Mouse (Mus musculus): ENCODE measurements around the gene Kif5a.

The Kif5a gene

GRCm38 (mm10) chr10:127266112-127267091, 3.3 kb upstream of the Kif5a start, which contains the start of gene Dctn2:
TSS of gene Dctn2 (plus strand) at chr10:127266368.
- DNase-seq (ENCODE audit: low read depth, low spot score): peak; percentile 99

DNA sequence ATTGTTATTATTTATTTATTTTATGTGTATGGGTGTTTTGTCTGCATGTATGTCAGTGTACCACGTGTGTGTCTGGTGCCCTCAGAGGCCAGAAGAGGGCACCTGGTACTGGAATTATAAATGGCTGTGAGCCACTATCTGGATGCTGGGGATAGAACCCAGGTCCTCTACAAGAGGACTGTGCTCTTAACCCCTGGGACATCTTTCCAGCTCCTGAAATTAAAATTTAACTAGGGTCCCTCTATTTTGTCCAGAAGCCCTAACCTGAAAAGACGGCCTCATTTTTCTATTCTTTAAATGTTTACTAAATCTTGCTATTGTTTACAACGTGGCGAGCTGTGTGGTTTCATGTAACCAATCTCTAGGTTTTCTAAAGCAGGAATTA, 2.6 kb upstream of the Kif5a start:
- DNase-seq (ENCODE audit: low read depth, low spot score): peak; percentile 56

DNA sequence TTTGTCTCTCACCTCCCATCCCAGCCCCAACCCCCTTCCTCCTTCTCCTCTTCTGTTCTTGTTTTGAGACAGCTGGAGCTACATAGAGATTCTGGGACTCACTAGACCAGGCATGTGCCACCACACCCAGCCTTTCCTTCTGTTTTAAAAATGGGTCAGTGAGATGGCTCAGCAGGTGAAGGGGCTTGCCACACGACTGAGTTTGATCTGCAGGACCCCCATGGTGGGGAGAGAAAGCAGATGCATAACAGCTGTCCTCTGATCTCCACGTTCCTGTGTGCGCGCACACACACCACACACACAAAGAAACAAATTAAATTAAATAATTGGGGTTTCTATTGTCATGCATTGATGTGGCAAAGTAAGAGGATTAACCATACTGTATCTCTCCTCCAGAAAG, 1.8 kb upstream of the Kif5a start:
- DNase-seq (ENCODE audit: low read depth, low spot score): no peak

DNA sequence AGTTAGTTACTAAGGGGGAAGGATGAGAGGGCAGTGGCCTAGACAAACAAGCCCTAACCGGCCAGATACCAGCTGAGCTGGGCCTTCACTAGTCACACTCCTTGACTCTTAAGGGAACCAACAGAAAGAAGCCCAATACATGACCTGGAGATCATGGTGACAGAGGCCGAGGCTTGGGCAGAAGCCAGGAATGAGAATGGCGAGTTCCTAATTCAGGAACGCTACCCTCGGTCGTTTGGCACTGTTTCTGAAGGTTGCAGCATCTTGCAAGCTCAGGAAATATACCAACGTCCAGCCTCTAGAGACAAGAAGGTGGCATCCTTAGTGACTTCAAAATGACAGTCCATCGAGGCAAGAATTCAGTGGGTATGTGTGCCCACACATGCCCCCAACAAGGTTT, 1.2 kb upstream of the Kif5a start:
- DNase-seq (ENCODE audit: low read depth, low spot score): no peak

DNA sequence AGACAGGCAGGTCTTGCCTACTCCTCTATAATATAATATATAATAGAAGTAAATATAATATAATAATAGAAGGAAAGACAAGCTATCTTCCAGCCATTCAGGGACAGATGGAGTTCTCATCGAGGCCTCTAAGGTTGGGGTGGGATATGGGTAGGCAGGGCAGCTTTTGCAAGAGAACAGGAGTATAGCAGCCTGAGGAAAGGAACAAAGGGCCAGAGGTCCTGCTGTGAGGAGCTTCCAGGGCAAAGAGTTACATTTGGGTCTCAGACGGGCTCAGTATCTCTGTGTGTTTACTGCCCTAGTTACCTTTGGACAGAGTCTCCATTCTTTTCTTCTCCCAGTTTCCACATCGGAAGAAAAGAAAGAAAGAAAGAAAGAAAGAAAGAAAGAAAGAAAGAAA, 483 bp upstream of the Kif5a start:
- DNase-seq (ENCODE audit: low read depth, low spot score): no peak

GRCm38 (mm10) chr10:127261706-127262547, 1.2 kb downstream of the Kif5a start:
- DNase-seq (ENCODE audit: low read depth, low spot score): peak; percentile 75

DNA sequence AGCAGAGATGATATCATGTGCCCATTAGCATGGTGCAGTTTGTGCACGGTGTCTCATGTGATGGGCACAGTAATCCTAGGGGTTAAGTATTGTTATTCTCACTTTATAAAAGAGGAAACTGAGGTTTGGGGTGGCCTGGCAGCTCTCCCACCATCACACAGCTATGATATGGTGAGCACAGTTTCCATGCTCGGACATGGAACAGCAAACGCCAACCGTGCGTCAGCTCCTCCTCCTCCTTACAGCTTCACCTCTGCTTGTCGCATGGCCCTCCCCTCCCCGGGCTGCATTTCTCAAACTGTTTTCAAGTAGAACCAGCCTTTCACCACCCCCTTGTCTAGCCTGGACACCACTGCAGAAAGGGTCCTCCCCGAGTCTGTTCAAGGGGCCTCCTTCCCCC, 4.7 kb downstream of the Kif5a start:
- peak; percentile 46 for DNase-seq (ENCODE audit: low read depth, low spot score)

DNA sequence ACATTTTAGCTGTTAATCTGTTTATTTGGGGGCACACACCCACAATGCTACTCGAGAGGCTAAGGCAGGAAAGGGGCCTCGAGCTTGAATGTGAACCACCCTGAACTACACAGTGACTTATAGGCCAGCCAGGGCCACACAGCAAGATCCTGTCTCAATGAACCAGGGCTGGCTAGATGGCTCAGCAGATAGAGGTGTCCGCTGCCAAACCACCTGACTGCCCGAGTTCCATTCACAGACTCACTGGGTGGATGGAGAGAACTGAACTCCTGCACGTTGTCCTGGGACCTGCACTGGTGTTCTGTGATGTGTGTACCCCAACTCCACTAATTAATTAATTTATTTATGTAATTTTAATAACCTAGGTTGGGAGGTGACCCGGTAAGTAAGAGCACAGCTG, 5.4 kb downstream of the Kif5a start:
- no peak for DNase-seq (ENCODE audit: low read depth, low spot score)

DNA sequence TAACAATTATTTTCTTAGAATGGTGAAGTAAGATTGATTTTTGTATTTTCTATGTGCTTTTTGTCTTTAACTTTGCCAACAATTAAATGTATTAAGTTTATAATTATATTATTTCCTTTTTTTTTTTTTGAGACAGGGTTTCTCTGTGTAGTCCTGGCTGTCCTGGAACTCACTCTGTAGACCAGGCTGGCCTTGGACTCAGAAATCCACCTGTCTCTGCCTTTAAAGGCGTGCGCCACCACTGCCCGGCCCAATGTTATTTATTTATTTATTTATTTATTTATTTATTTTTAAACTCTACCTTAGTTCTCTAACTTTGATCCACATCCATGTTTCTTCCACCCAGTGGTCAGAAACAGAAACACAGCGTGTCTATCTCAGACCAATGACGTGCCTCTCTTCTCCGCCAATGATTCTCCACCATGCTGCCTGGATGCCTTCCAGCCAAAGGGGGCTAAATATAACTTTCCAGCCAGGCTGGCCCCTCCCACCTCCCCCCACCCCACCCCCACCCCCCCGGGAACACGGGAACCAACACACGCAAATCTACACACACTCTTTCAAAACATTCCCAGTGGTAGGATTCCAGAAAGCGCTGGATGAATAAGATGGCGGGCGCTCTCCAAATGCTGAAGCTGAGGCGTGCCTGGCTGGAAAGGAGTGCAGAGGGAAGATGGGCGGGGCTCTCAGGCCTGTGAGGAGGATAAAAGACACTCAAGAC, 7.4 kb downstream of the Kif5a start:
- peak; percentile 69 for DNase-seq (ENCODE audit: low read depth, low spot score)

GRCm38 (mm10) chr10:127250810-127251209, 12.3 kb downstream of the Kif5a start:
- no peak for DNase-seq (ENCODE audit: low read depth, low spot score)

GRCm38 (mm10) chr10:127238241-127238824, 24.8 kb downstream of the Kif5a start:
- DNase-seq (ENCODE audit: low read depth, low spot score): no peak

DNA sequence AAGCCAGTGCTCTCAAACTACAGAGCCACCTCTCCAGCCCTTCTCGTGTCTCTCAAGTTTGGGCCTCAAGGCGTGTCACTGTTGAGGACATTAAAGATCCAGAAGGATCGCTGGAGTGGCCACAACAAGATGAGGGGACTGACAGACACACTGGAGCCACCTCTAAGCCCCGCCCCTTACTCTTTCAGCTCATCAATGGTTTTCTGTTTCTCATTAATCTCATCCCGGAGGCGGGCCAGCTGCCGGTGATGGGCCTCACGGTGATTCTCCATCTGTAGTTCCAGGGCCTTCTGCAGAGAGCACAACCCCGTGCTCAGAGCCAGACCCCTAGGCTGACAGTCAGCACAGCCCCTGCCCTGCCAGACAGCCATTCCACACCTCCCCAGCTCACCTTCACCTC, 26.6 kb downstream of the Kif5a start:
- DNase-seq (ENCODE audit: low read depth, low spot score): no peak

GRCm38 (mm10) chr10:127233141-127233540, 30.0 kb downstream of the Kif5a start:
- DNase-seq (ENCODE audit: low read depth, low spot score): peak; percentile 57

GRCm38 (mm10) chr10:127231741-127232140, 31.4 kb downstream of the Kif5a start:
- DNase-seq (ENCODE audit: low read depth, low spot score): peak; percentile 64

DNA sequence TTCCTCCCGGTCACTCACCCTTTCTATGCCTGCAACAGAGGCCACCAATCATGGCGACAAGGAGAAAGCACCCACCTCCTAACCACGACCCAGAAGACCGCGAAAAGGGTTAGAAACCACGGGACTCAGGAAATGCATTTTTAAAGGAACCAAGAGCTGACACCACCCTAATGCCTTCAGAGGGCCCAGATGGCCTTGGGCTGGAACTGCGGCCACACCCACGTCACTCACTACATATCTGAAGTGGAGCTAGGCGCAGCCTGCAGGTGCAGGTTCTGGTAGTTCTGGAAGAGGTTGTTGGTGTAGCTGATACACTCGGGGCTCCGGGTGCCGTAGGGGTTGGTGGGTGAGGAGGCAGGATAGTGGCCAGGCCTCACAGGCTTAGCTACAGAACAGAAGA, 32.5 kb downstream of the Kif5a start:
- no peak for DNase-seq (ENCODE audit: low read depth, low spot score)

DNA sequence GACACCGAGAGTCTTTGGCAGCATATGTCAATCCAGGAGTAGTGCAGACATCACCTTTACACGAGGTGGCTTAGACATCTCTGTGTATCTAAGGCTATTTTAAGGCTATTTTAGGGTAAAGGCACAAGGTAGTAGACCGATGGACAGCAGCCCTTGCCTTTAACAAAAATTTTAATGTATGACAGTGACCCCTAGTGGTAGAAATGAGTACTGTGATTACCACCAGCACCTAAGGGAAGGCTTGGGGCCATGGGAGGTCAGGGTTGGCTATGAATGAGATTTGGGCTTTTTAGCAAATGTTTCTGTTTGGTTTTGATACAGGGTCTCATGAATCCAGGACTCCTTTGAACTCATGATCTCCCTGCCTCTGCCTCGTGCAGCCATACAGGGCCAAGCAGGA, 34.3 kb downstream of the Kif5a start:
- DNase-seq (ENCODE audit: low read depth, low spot score): peak; percentile 81

- peak; percentile 65 for DNase-seq (ENCODE audit: low read depth, low spot score)
Observed at GRCm38 (mm10) chr10:127227163-127227562, 36.0 kb downstream of the Kif5a start.

DNA sequence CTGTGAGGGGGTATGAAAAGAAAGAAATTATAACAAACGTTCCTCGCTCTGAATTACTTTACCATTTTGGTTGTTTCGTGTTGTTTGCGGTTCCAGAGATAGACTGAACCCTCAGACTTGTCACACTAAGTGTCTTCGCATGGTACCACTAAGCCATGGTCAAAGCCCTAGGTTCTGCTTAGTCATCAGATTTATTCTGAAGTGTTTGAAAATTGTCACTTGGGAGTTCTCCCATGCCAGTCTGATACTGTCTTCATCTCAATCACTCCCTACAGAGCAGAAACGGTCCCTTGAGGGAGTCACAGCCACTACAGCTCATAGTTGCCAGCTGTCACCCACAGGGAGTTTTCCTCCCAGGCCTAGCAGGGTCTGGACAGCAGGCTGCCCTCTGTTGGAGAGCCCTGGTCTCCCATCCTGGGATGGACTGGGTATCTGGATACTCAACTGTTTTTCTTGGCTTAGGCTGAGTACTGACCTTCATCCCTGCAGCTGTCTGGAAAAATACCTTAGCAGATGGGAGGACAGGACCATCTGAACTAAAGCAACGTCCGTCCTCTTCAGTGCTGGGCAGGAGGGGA, 36.7 kb downstream of the Kif5a start:
- DNase-seq (ENCODE audit: low read depth, low spot score): peak; percentile 53

GRCm38 (mm10) chr10:127225732-127226131, 37.4 kb downstream of the Kif5a start:
- DNase-seq (ENCODE audit: low read depth, low spot score): peak; percentile 72

- no peak for DNase-seq (ENCODE audit: low read depth, low spot score)
Observed at GRCm38 (mm10) chr10:127225213-127225612, 37.9 kb downstream of the Kif5a start.

- no peak for DNase-seq (ENCODE audit: low read depth, low spot score)
Observed at GRCm38 (mm10) chr10:127218339-127218738, 44.8 kb downstream of the Kif5a start.
